Mouse (Mus musculus): ENCODE measurements around the gene Pid1.

- TF ChIP-seq POLR2A (IDR thresholded peaks at IDR 0.05; ENCODE audit: extremely low read depth, insufficient read depth, low read length) (no peak), CTCF (IDR thresholded peaks at IDR 0.05; ENCODE audit: low read depth, low read length) (no peak)
These were observed 208.4 kb downstream of the Pid1 start for GRCm38 (mm10) chr1:84155585-84155930.
